Mouse (Mus musculus): ENCODE results near the gene Bahcc1. TPM values are rescaled to one million over a fixed set of nuclear protein-coding genes. Genes with fewer than 3 reads are reported as not detected.

Gene Bahcc1
- total and polyA plus RNA-seq, 3 experiments, result 0.04 TPM; not detected in 2

GRCm38 (mm10) chr11:120238306-120238705 lies 5.6 kb downstream of the Bahcc1 start:
- TF ChIP-seq ZNF384 (IDR thresholded peaks at IDR 0.05; ENCODE audit: low read depth, low read length) (no peak), KAT2A (IDR thresholded peaks at IDR 0.05; ENCODE audit: insufficient replicate concordance, low read length) (no peak), RAD21 (IDR thresholded peaks at IDR 0.05; ENCODE audit: low read depth, low read length) (no peak), MEF2A (IDR thresholded peaks at IDR 0.05; ENCODE audit: borderline replicate concordance, low read depth, low read length) (no peak), BHLHE40 (IDR thresholded peaks at IDR 0.05; ENCODE audit: low read depth, low read length) (no peak), USF2 (conservative IDR thresholded peaks at IDR 0.05; ENCODE audit: low read depth, low read length) (no peak), MXI1 (IDR thresholded peaks at IDR 0.05; ENCODE audit: low read depth, low read length) (no peak), CHD2 (IDR thresholded peaks at IDR 0.05; ENCODE audit: low read length) (no peak)
- Histone ChIP-seq H3K36me3 (replicated peaks in 1 of 2; ENCODE audit: control insufficient read depth in 1 of 2, insufficient read depth in 1 of 2, low read length in 1 of 2) (no peaks in the 10 kb centered on the region), H3K79me2 (replicated peaks; ENCODE audit: control insufficient read depth, extremely low read depth, insufficient read depth, poor library complexity, severe bottlenecking) (no peaks in the 10 kb centered on the region), H3K4me1 (ENCODE audit: control insufficient read depth in 1 of 2, insufficient read depth in 2 of 2) (no peaks in the 10 kb centered on the region), H3K9me3 (replicated peaks; ENCODE audit: low read length) (peaks cover 45% of the 10 kb centered on the region), H3K27ac (ENCODE audit: insufficient read depth, low read depth) (no peak overlapping the region), H3K4me3 (replicated peaks in 1 of 3; ENCODE audit: low read depth in 2 of 3, low read length in 2 of 3, poor library complexity in 1 of 3) (no peak overlapping the region), H3K4me2 (ENCODE audit: insufficient read depth, low read depth, poor library complexity, severe bottlenecking) (no peak overlapping the region), H3K27me3 (replicated peaks) (peaks cover 38% of the 10 kb centered on the region), H3K9ac (ENCODE audit: insufficient read depth, low read depth) (no peak overlapping the region)
- DNase-seq (ENCODE audit: extremely low read depth), result no peak
- dilution Hi-C loops (cut with MboI; ENCODE audit: extremely low pct_ligation_motif_present, extremely low pct_unique_long_range_greater_than_20kb, low sequenced_read_pairs) (no loop called here), in situ Hi-C loops (cut with MboI; ENCODE audit: low pct_ligation_motif_present, low pct_unique_long_range_greater_than_20kb, low sequenced_read_pairs) (no loop called here)

DNA sequence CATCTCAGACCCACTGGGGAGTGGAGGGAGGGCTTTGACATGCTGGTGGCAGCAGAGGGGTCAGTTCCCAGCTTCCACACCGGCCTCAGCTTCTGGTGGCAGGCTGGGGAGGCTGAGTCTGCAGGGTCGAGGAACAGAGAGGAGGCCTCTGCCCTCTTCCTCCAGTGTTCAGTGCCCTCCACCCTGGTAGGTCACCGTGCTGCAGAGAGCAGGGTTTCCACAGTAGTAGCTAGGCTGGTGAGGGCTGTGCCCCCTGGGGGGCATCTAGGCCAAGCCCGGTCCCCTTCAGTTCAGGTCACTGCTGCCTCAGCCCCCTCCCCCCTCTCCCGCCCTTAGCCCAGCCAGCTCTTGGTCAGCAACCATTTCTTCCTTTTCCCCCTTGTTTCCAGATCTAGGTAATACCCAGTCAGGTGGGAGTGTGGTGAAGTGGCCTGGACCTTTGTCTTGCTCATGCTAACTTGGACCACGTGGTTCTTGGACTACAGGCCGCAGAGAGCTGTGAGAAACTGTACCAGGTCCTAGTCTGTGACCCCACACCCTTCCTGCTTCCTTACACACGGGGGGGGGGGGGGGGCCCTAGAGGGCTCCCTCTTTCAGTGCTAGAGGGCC lies 6.1 kb downstream of the Bahcc1 start:
- in situ Hi-C loops (cut with MboI; ENCODE audit: low pct_ligation_motif_present, low pct_unique_long_range_greater_than_20kb, low sequenced_read_pairs), result no loop called here
- dilution Hi-C loops (cut with MboI; ENCODE audit: extremely low pct_ligation_motif_present, extremely low pct_unique_long_range_greater_than_20kb, low sequenced_read_pairs), result no loop called here
- Histone ChIP-seq H3K27me3 (replicated peaks) (peaks cover 44% of the 10 kb centered on the region), H3K4me1 (ENCODE audit: control insufficient read depth in 1 of 2, insufficient read depth in 2 of 2) (no peaks in the 10 kb centered on the region), H3K4me3 (replicated peaks in 1 of 3; ENCODE audit: low read depth in 2 of 3, low read length in 2 of 3, poor library complexity in 1 of 3) (no peak overlapping the region), H3K9me3 (replicated peaks; ENCODE audit: low read length) (peaks cover 39% of the 10 kb centered on the region), H3K4me2 (ENCODE audit: insufficient read depth, low read depth, poor library complexity, severe bottlenecking) (no peak overlapping the region), H3K9ac (ENCODE audit: insufficient read depth, low read depth) (no peak overlapping the region), H3K36me3 (replicated peaks in 1 of 2; ENCODE audit: control insufficient read depth in 1 of 2, insufficient read depth in 1 of 2, low read length in 1 of 2) (no peaks in the 10 kb centered on the region), H3K27ac (ENCODE audit: insufficient read depth, low read depth) (no peak overlapping the region), H3K79me2 (replicated peaks; ENCODE audit: control insufficient read depth, extremely low read depth, insufficient read depth, poor library complexity, severe bottlenecking) (no peaks in the 10 kb centered on the region)
- TF ChIP-seq EP300 (IDR thresholded peaks at IDR 0.05; ENCODE audit: low read length), result no peak
- TF ChIP-seq HCFC1 (IDR thresholded peaks at IDR 0.05; ENCODE audit: low read depth, low read length), result no peak
- TF ChIP-seq MAFK (IDR thresholded peaks at IDR 0.05; ENCODE audit: insufficient replicate concordance, low read length), result no peak
- no peak for TF ChIP-seq USF1 (IDR thresholded peaks at IDR 0.05; ENCODE audit: low read depth, low read length)
- TF ChIP-seq ETS1 (conservative IDR thresholded peaks at IDR 0.05; ENCODE audit: low read depth, low read length), result no peak
- TF ChIP-seq MAX (IDR thresholded peaks at IDR 0.05; ENCODE audit: low read length), result no peak
- no peak for TF ChIP-seq TBP (conservative IDR thresholded peaks at IDR 0.05; ENCODE audit: low read depth, low read length)
- no peak for TF ChIP-seq RAD21 (IDR thresholded peaks at IDR 0.05; ENCODE audit: low read depth, low read length)
- no peak for TF ChIP-seq UBTF (IDR thresholded peaks at IDR 0.05; ENCODE audit: low read depth, low read length)
- no peak for TF ChIP-seq ZNF384 (IDR thresholded peaks at IDR 0.05; ENCODE audit: low read depth, low read length)
- TF ChIP-seq CTCF (conservative IDR thresholded peaks at IDR 0.05 in 1 of 2, IDR thresholded peaks at IDR 0.05 in 1 of 2; ENCODE audit: low read depth in 2 of 2, low read length in 2 of 2), result no peak
- TF ChIP-seq POLR2A (IDR thresholded peaks at IDR 0.05; ENCODE audit: low read depth, low read length), result no peak
- no peak for TF ChIP-seq MXI1 (IDR thresholded peaks at IDR 0.05; ENCODE audit: low read depth, low read length)
- no peak for TF ChIP-seq ELF1 (IDR thresholded peaks at IDR 0.05; ENCODE audit: low read depth, low read length)
- TF ChIP-seq JUN (IDR thresholded peaks at IDR 0.05; ENCODE audit: insufficient read depth, low read depth, low read length), result no peak
- DNase-seq (ENCODE audit: extremely low read depth), result no peak
